Comparison of ENCODE assay signal across 8 mouse cellular contexts in genomic region chr6:147043633-147044032, GRCm38 (mm10). TPM values are rescaled to one million over a fixed set of nuclear protein-coding genes. Genes with fewer than 3 reads are reported as not detected.
DNase-seq lines count a peak whose midpoint lies in the region; ATAC-seq and TF ChIP-seq lines count a peak whose summit lies in the region.

No protein-coding gene starts in this region.

- H3K4me3 ChIP-seq in heart, embryonic 13.5 days: peak overlapping the region; percentile 71
- H3K4me3 ChIP-seq in bone marrow macrophage, adult 2 months (ENCODE audit: insufficient read depth, low read length): peak overlapping the region; percentile 76
- H3K4me3 ChIP-seq in hindbrain, embryonic 14.5 days (replicated peaks; ENCODE audit: low read length): peak overlapping the region; percentile 68
- H3K4me3 ChIP-seq in midbrain, embryonic 16.5 days (ENCODE audit: low read depth, low read length): peak overlapping the region; percentile 57

- no peak for TF ChIP-seq CTCF in bone marrow macrophage, adult 2 months (IDR thresholded peaks at IDR 0.05; ENCODE audit: low read depth, low read length)

- no peak overlapping the region for H3K27ac ChIP-seq in heart, embryonic 13.5 days (replicated peaks)
- no peak overlapping the region for H3K27ac ChIP-seq in bone marrow macrophage, adult 2 months (ENCODE audit: insufficient read depth, low read depth, low read length)
- H3K27ac ChIP-seq in hindbrain, embryonic 14.5 days: no peak overlapping the region
- H3K27ac ChIP-seq in midbrain, embryonic 16.5 days (ENCODE audit: low read length): no peak overlapping the region

- WGBS in heart, embryonic 13.5 days: 42% methylated on average over 7 of the region's 7 CpGs
- 60% methylated on average over 7 of the region's 7 CpGs for WGBS in hindbrain, embryonic 14.5 days
- 48% methylated on average over 7 of the region's 7 CpGs for WGBS in midbrain, embryonic 16.5 days

- H3K4me1 ChIP-seq in heart, embryonic 13.5 days: peaks cover 23% of the 10 kb centered on the region
- H3K4me1 ChIP-seq in bone marrow macrophage, adult 2 months (ENCODE audit: control insufficient read depth, insufficient read depth, low read length): peaks cover 7% of the 10 kb centered on the region
- H3K4me1 ChIP-seq in hindbrain, embryonic 14.5 days (replicated peaks; ENCODE audit: control insufficient read depth, insufficient read depth, low read length): peaks cover 10% of the 10 kb centered on the region
- H3K4me1 ChIP-seq in midbrain, embryonic 16.5 days (ENCODE audit: control insufficient read depth, insufficient read depth, low read length): peaks cover 18% of the 10 kb centered on the region

- H3K9me3 ChIP-seq in heart, embryonic 13.5 days: no peaks in the 10 kb centered on the region
- no peaks in the 10 kb centered on the region for H3K9me3 ChIP-seq in hindbrain, embryonic 14.5 days (ENCODE audit: control insufficient read depth, low read length)
- no peaks in the 10 kb centered on the region for H3K9me3 ChIP-seq in midbrain, embryonic 16.5 days (replicated peaks; ENCODE audit: control insufficient read depth, low read length, poor library complexity, severe bottlenecking)

- no peak for DNase-seq in heart, adult 8-10 months (ENCODE audit: low spot score)
- no peak for DNase-seq in hindbrain, embryonic 14.5 days (ENCODE audit: low spot score)
- no peak for DNase-seq in Muller cell, postnatal 12 days (ENCODE audit: inconsistent ontology term)
- DNase-seq in thymus, postnatal 25 days: no peak
- DNase-seq in spleen, postnatal 36 days (ENCODE audit: low spot score in 2 of 2): no peak

- peak overlapping the region; percentile 96 for H3K9ac ChIP-seq in heart, embryonic 13.5 days
- peak overlapping the region; percentile 84 for H3K9ac ChIP-seq in hindbrain, embryonic 14.5 days
- peak overlapping the region; percentile 70 for H3K9ac ChIP-seq in midbrain, embryonic 16.5 days (ENCODE audit: low read depth, low read length)

- TF ChIP-seq POLR2A in bone marrow macrophage, adult 2 months (IDR thresholded peaks at IDR 0.05; ENCODE audit: borderline replicate concordance, low read depth, low read length): no peak

- no peak for ATAC-seq in heart, embryonic 13.5 days (ENCODE audit: extremely low read depth, insufficient number of reproducible peaks, low FRiP score, low TSS enrichment)
- no peak for ATAC-seq in hindbrain, embryonic 14.5 days (ENCODE audit: low FRiP score)
- ATAC-seq in midbrain, embryonic 16.5 days: no peak

- H3K36me3 ChIP-seq in heart, embryonic 13.5 days: peaks cover 28% of the 10 kb centered on the region
- peaks cover 29% of the 10 kb centered on the region for H3K36me3 ChIP-seq in hindbrain, embryonic 14.5 days (replicated peaks; ENCODE audit: control insufficient read depth, insufficient read depth)
- H3K36me3 ChIP-seq in midbrain, embryonic 16.5 days (ENCODE audit: control insufficient read depth, insufficient read depth, low read length): peaks cover 6% of the 10 kb centered on the region; the same call in 1 of the 2 replicates

- H3K4me2 ChIP-seq in heart, embryonic 13.5 days: peak overlapping the region; percentile 79
- H3K4me2 ChIP-seq in hindbrain, embryonic 14.5 days (replicated peaks): peak overlapping the region; percentile 58
- peak overlapping the region; percentile 66 for H3K4me2 ChIP-seq in midbrain, embryonic 16.5 days (ENCODE audit: low read length)

- H3K27me3 ChIP-seq in heart, embryonic 13.5 days (replicated peaks): no peaks in the 10 kb centered on the region; the same call in 1 of the 2 replicates
- H3K27me3 ChIP-seq in hindbrain, embryonic 14.5 days (ENCODE audit: control insufficient read depth, insufficient read depth, low read length): no peaks in the 10 kb centered on the region
- H3K27me3 ChIP-seq in midbrain, embryonic 16.5 days (ENCODE audit: control insufficient read depth, insufficient read depth, low read depth, low read length): peaks cover 6% of the 10 kb centered on the region; the same call in 1 of the 2 replicates

RNA-seq across cellular contexts. Expression of gene Mrps35, which starts 1.1 kb away (rescaled TPM):
- 123 and 139 TPM in 2 replicates for polyA plus RNA-seq in heart, embryonic 13.5 days (2015; fragmentation: Nextera tagmentation; extraction: Ambion mirVana)
- total RNA-seq in heart, adult 8-10 months (2022): 100 to 1,000 TPM; 166 to 193 (median 175) TPM
- polyA plus RNA-seq in bone marrow macrophage, adult 2 months (2012; ENCODE audit: insufficient read depth, insufficient read length, missing spikeins): 43.3 and 49.8 TPM in 2 replicates
- polyA plus RNA-seq in hindbrain, embryonic 14.5 days (2014; fragmentation: Nextera tagmentation; extraction: Ambion mirVana): 76.8 and 78.3 TPM in 2 replicates
- 66.1 and 67.6 TPM in 2 replicates for polyA plus RNA-seq in midbrain, embryonic 16.5 days (2015; fragmentation: Nextera tagmentation; extraction: Ambion mirVana)

RNA-seq across cellular contexts. Expression of gene Rep15, which starts 11.2 kb away (rescaled TPM):
- polyA plus RNA-seq in heart, embryonic 13.5 days (2015; fragmentation: Nextera tagmentation; extraction: Ambion mirVana): 0.60 and 1.1 TPM in 2 replicates
- 1 to 10 TPM in 2 of 4 experiments, under 1 TPM in 2; 0.92 to 1.5 (median 1.2) TPM for total RNA-seq in heart, adult 8-10 months (2022)
- not detected in 2 replicates for polyA plus RNA-seq in bone marrow macrophage, adult 2 months (2012; ENCODE audit: insufficient read depth, insufficient read length, missing spikeins)
- polyA plus RNA-seq in hindbrain, embryonic 14.5 days (2014; fragmentation: Nextera tagmentation; extraction: Ambion mirVana): 0.50 and 0.65 TPM in 2 replicates
- polyA plus RNA-seq in midbrain, embryonic 16.5 days (2015; fragmentation: Nextera tagmentation; extraction: Ambion mirVana): 0.66 and 0.89 TPM in 2 replicates

RNA-seq across cellular contexts. Expression of gene Mansc4, which starts 43.2 kb away (rescaled TPM):
- polyA plus RNA-seq in heart, embryonic 13.5 days (2015; fragmentation: Nextera tagmentation; extraction: Ambion mirVana): 0.48 and 0.51 TPM in 2 replicates
- total RNA-seq in heart, adult 8-10 months (2022): not detected
- not detected in 2 replicates for polyA plus RNA-seq in bone marrow macrophage, adult 2 months (2012; ENCODE audit: insufficient read depth, insufficient read length, missing spikeins)
- 0.43 and 1.4 TPM in 2 replicates for polyA plus RNA-seq in hindbrain, embryonic 14.5 days (2014; fragmentation: Nextera tagmentation; extraction: Ambion mirVana)
- 0.56 and 0.75 TPM in 2 replicates for polyA plus RNA-seq in midbrain, embryonic 16.5 days (2015; fragmentation: Nextera tagmentation; extraction: Ambion mirVana)

RNA-seq across cellular contexts. Expression of gene Klhl42, which starts 47.5 kb away (rescaled TPM):
- 3.6 and 3.9 TPM in 2 replicates for polyA plus RNA-seq in heart, embryonic 13.5 days (2015; fragmentation: Nextera tagmentation; extraction: Ambion mirVana)
- total RNA-seq in heart, adult 8-10 months (2022): 1 to 10 TPM; 4.4 to 5.1 (median 4.9) TPM
- 5.1 and 6.4 TPM in 2 replicates for polyA plus RNA-seq in bone marrow macrophage, adult 2 months (2012; ENCODE audit: insufficient read depth, insufficient read length, missing spikeins)
- 11.0 and 12.4 TPM in 2 replicates for polyA plus RNA-seq in hindbrain, embryonic 14.5 days (2014; fragmentation: Nextera tagmentation; extraction: Ambion mirVana)
- polyA plus RNA-seq in midbrain, embryonic 16.5 days (2015; fragmentation: Nextera tagmentation; extraction: Ambion mirVana): 7.2 and 7.7 TPM in 2 replicates
